8 mouse cellular contexts compared by ENCODE assay signal in genomic region chr1:119912953-119913814, GRCm38 (mm10). TPM values are rescaled to one million over a fixed set of nuclear protein-coding genes. Genes with fewer than 3 reads are reported as not detected.
DNase-seq lines count a peak whose midpoint lies in the region; ATAC-seq lines count a peak whose summit lies in the region.

Tmem177 (minus strand) TSS chr1:119913208.

- peak; percentile 95 for ATAC-seq in intestine, embryonic 14.5 days (replicated peaks; ENCODE audit: low FRiP score, low TSS enrichment, low read depth)

- no peaks in the 10 kb centered on the region for H3K27me3 ChIP-seq in intestine, embryonic 14.5 days (replicated peaks; ENCODE audit: control insufficient read depth, insufficient read depth, low read length)

- peak within 1 kb of the TSS; percentile 58 for H3K9ac ChIP-seq in intestine, embryonic 14.5 days (ENCODE audit: low read length)

- H3K36me3 ChIP-seq in intestine, embryonic 14.5 days (ENCODE audit: control insufficient read depth, insufficient read depth, low read length) = 0 out of 2 replicates have a peak, but pooled peaks cover 4% of the 10 kb centered on the region

- DNase-seq in adipocyte (ENCODE audit: low spot score) = peak; percentile 87
- DNase-seq in embryo, embryonic 10.5 days (ENCODE audit: low spot score) = peak; percentile 97
- DNase-seq in gastrocnemius, postnatal 14 days = peak; percentile 94
- peak; percentile 98 for DNase-seq in intestine, embryonic 14.5 days (ENCODE audit: low spot score)
- peak; percentile 83 to 91 for DNase-seq in left cerebral cortex, postnatal 14 days (ENCODE audit: low spot score in 2 of 2)
- peak; percentile 93 for DNase-seq in mesoderm, embryonic 11.5 days (ENCODE audit: low read depth, low spot score)
- peak; percentile 79 to 84 for DNase-seq in right cerebral cortex, postnatal 36 days (ENCODE audit: low spot score in 2 of 2)
- DNase-seq in yolk sac, embryonic 10.5 days (ENCODE audit: low spot score) = peak; percentile 97

- H3K4me3 ChIP-seq in intestine, embryonic 14.5 days (ENCODE audit: low read depth, low read length) = peak within 1 kb of the TSS; percentile 61

- no peaks in the 10 kb centered on the region for H3K9me3 ChIP-seq in intestine, embryonic 14.5 days (ENCODE audit: control insufficient read depth, low read length)

- 11% methylated on average over 42 of the region's 42 CpGs for WGBS in intestine, embryonic 14.5 days

- no peaks in the 10 kb centered on the region for H3K4me1 ChIP-seq in intestine, embryonic 14.5 days (replicated peaks; ENCODE audit: control insufficient read depth, insufficient read depth, low read length)

- H3K27ac ChIP-seq in intestine, embryonic 14.5 days (ENCODE audit: low read depth) = peak within 1 kb of the TSS; percentile 33; the same call in 1 of the 2 replicates

- H3K4me2 ChIP-seq in intestine, embryonic 14.5 days (ENCODE audit: low read length) = peak within 1 kb of the TSS; percentile 57

- intact Hi-C loops in gastrocnemius, postnatal 14 days (cut with DNase I; ENCODE audit: low total_unique reads) = no loop called here
- intact Hi-C loops in left cerebral cortex, postnatal 14 days (cut with DNase I) = no loop called here

RNA-seq across cellular contexts. Expression of gene Tmem177, which starts in this region (rescaled TPM):
- total RNA-seq in gastrocnemius, postnatal 14 days (2021) = 1 to 10 TPM; 4.0 to 5.3 TPM
- polyA plus RNA-seq in intestine, embryonic 14.5 days (2014; fragmentation: Nextera tagmentation; extraction: Ambion mirVana) = 7.8 and 8.3 TPM in 2 replicates
- 1 to 10 TPM; 6.2 to 7.1 TPM for total RNA-seq in left cerebral cortex, postnatal 14 days (2021)

Comparison
In these comparisons a context has a peak if more than half of its experiments do, and no peak if none do; other contexts are left out.
1. Peak in every context shown above with its lines: DNase-seq, ATAC-seq, H3K4me3 ChIP-seq and H3K27ac ChIP-seq.